Mouse (Mus musculus): Measurements from ENCODE around the gene Ctnna2.
A peak's percentile ranks its signal among the peaks of the same experiment; 100 is the strongest.

Ctnna2 gene

GRCm38 (mm10) chr6:77416999-77417398, 562.5 kb downstream of the Ctnna2 start:
- DNase-seq: no peak

- no peak for DNase-seq
These were observed 566.0 kb downstream of the Ctnna2 start for GRCm38 (mm10) chr6:77413530-77413929.

GRCm38 (mm10) chr6:77408481-77408880, 571.0 kb downstream of the Ctnna2 start:
- DNase-seq: no peak

GRCm38 (mm10) chr6:77400751-77401150, 578.7 kb downstream of the Ctnna2 start:
- DNase-seq: no peak

- no peak for DNase-seq
These were observed 587.8 kb downstream of the Ctnna2 start for GRCm38 (mm10) chr6:77391663-77392062.

GRCm38 (mm10) chr6:77381309-77381708, 598.2 kb downstream of the Ctnna2 start:
- DNase-seq: peak; percentile 10

GRCm38 (mm10) chr6:77373132-77373531, 606.4 kb downstream of the Ctnna2 start:
- DNase-seq: no peak

- no peak for DNase-seq
These were observed 608.4 kb downstream of the Ctnna2 start for GRCm38 (mm10) chr6:77371147-77371546.

GRCm38 (mm10) chr6:77358471-77358837, 621.0 kb downstream of the Ctnna2 start:
- DNase-seq: peak; percentile 8

- peak; percentile 72 for DNase-seq
These were observed 621.6 kb downstream of the Ctnna2 start for GRCm38 (mm10) chr6:77357748-77358470.

GRCm38 (mm10) chr6:77354826-77355225, 624.7 kb downstream of the Ctnna2 start:
- no peak for DNase-seq

GRCm38 (mm10) chr6:77343781-77344180, 635.7 kb downstream of the Ctnna2 start:
- DNase-seq: no peak

- DNase-seq: no peak
These were observed 644.0 kb downstream of the Ctnna2 start for GRCm38 (mm10) chr6:77335537-77335936.

- no peak for DNase-seq
These were observed 654.8 kb downstream of the Ctnna2 start for GRCm38 (mm10) chr6:77324748-77325147.

GRCm38 (mm10) chr6:77324327-77324726, 655.2 kb downstream of the Ctnna2 start:
- no peak for DNase-seq

GRCm38 (mm10) chr6:77306796-77307195, 672.7 kb downstream of the Ctnna2 start:
- no peak for DNase-seq

GRCm38 (mm10) chr6:77301305-77301704, 678.2 kb downstream of the Ctnna2 start:
- DNase-seq: peak; percentile 38

- DNase-seq: no peak
These were observed 688.1 kb downstream of the Ctnna2 start for GRCm38 (mm10) chr6:77291415-77291814.

- DNase-seq: no peak
These were observed 691.1 kb downstream of the Ctnna2 start for GRCm38 (mm10) chr6:77288402-77288801.

GRCm38 (mm10) chr6:77286317-77286716, 693.2 kb downstream of the Ctnna2 start:
- DNase-seq: no peak

- DNase-seq: peak; percentile 53
These were observed 700.7 kb downstream of the Ctnna2 start for GRCm38 (mm10) chr6:77278794-77279193.

GRCm38 (mm10) chr6:77265163-77265562, 714.3 kb downstream of the Ctnna2 start:
- no peak for DNase-seq

- DNase-seq: peak; percentile 29
These were observed 722.0 kb downstream of the Ctnna2 start for GRCm38 (mm10) chr6:77257358-77258105.

GRCm38 (mm10) chr6:77256348-77256747, 723.2 kb downstream of the Ctnna2 start:
- no peak for DNase-seq
